Mouse (Mus musculus): Measurements from ENCODE around the gene Mael. TPM values are rescaled to one million over a fixed set of nuclear protein-coding genes. Genes with fewer than 3 reads are reported as not detected.

Gene Mael
- total RNA-seq, 2 experiments from 2014 or later: not detected

- no peak for ATAC-seq (replicated peaks; ENCODE audit: low FRiP score, poor library complexity, severe bottlenecking)
These were observed 5.7 kb upstream of the Mael start for GRCm38 (mm10) chr1:166244285-166244684.

- no peak for ATAC-seq (replicated peaks; ENCODE audit: low FRiP score, poor library complexity, severe bottlenecking)
These were observed 24.4 kb downstream of the Mael start for GRCm38 (mm10) chr1:166214181-166214580.

- no peak for ATAC-seq (replicated peaks; ENCODE audit: low FRiP score, poor library complexity, severe bottlenecking)
These were observed 29.2 kb downstream of the Mael start for GRCm38 (mm10) chr1:166209371-166209770.

GRCm38 (mm10) chr1:166205159-166205558 lies 33.4 kb downstream of the Mael start:
- ATAC-seq (replicated peaks; ENCODE audit: low FRiP score, poor library complexity, severe bottlenecking): no peak

- no peak for ATAC-seq (replicated peaks; ENCODE audit: low FRiP score, poor library complexity, severe bottlenecking)
These were observed 34.4 kb downstream of the Mael start for GRCm38 (mm10) chr1:166204171-166204570.

GRCm38 (mm10) chr1:166189821-166190220 lies 48.7 kb downstream of the Mael start:
- ATAC-seq (replicated peaks; ENCODE audit: low FRiP score, poor library complexity, severe bottlenecking): no peak

- ATAC-seq (replicated peaks; ENCODE audit: low FRiP score, poor library complexity, severe bottlenecking): no peak
These were observed 53.2 kb downstream of the Mael start for GRCm38 (mm10) chr1:166185357-166185756.

GRCm38 (mm10) chr1:166184391-166185229 lies 53.9 kb downstream of the Mael start:
- no peak for ATAC-seq (replicated peaks; ENCODE audit: low FRiP score, poor library complexity, severe bottlenecking)

- ATAC-seq (replicated peaks; ENCODE audit: low FRiP score, poor library complexity, severe bottlenecking): no peak
These were observed 55.5 kb downstream of the Mael start for GRCm38 (mm10) chr1:166182952-166183627.

- ATAC-seq (replicated peaks; ENCODE audit: low FRiP score, poor library complexity, severe bottlenecking): no peak
These were observed 57.0 kb downstream of the Mael start for GRCm38 (mm10) chr1:166181510-166181909.

- ATAC-seq (replicated peaks; ENCODE audit: low FRiP score, poor library complexity, severe bottlenecking): no peak
These were observed 64.9 kb downstream of the Mael start for GRCm38 (mm10) chr1:166173621-166174020.

GRCm38 (mm10) chr1:166172992-166173391 lies 65.6 kb downstream of the Mael start:
- ATAC-seq (replicated peaks; ENCODE audit: low FRiP score, poor library complexity, severe bottlenecking): no peak

GRCm38 (mm10) chr1:166170852-166171251 lies 67.7 kb downstream of the Mael start:
- ATAC-seq (replicated peaks; ENCODE audit: low FRiP score, poor library complexity, severe bottlenecking): no peak

GRCm38 (mm10) chr1:166169713-166170112 lies 68.8 kb downstream of the Mael start:
- ATAC-seq (replicated peaks; ENCODE audit: low FRiP score, poor library complexity, severe bottlenecking): no peak

GRCm38 (mm10) chr1:166168017-166168416 lies 70.5 kb downstream of the Mael start:
- ATAC-seq (replicated peaks; ENCODE audit: low FRiP score, poor library complexity, severe bottlenecking): no peak

GRCm38 (mm10) chr1:166167405-166167804 lies 71.1 kb downstream of the Mael start:
- no peak for ATAC-seq (replicated peaks; ENCODE audit: low FRiP score, poor library complexity, severe bottlenecking)

GRCm38 (mm10) chr1:166165159-166165558 lies 73.4 kb downstream of the Mael start:
- ATAC-seq (replicated peaks; ENCODE audit: low FRiP score, poor library complexity, severe bottlenecking): no peak

- ATAC-seq (replicated peaks; ENCODE audit: low FRiP score, poor library complexity, severe bottlenecking): no peak
These were observed 74.0 kb downstream of the Mael start for GRCm38 (mm10) chr1:166164580-166164979.

GRCm38 (mm10) chr1:166160569-166161445 lies 77.7 kb downstream of the Mael start:
- 0 out of 2 replicates have a peak, but pooled peaks have one; percentile 63 for ATAC-seq (replicated peaks; ENCODE audit: low FRiP score, poor library complexity, severe bottlenecking)

GRCm38 (mm10) chr1:166160111-166160510 lies 78.4 kb downstream of the Mael start:
- ATAC-seq (replicated peaks; ENCODE audit: low FRiP score, poor library complexity, severe bottlenecking): no peak

Measured in erythroblast, adult 5-6 weeks (primary cell).